Mouse (Mus musculus): ENCODE results near the gene Proca1.
A peak's percentile ranks its signal among the peaks of the same experiment; 100 is the strongest.

Gene Proca1

GRCm38 (mm10) chr11:78215709-78216317 lies 22.6 kb downstream of the Proca1 start:
- DNase-seq (ENCODE audit: low read depth, low spot score) = no peak

- DNase-seq (ENCODE audit: low read depth, low spot score) = no peak
Observed at GRCm38 (mm10) chr11:78223586-78223985, 30.4 kb downstream of the Proca1 start.

- DNase-seq (ENCODE audit: low read depth, low spot score) = no peak
Observed at GRCm38 (mm10) chr11:78231518-78231917, 38.3 kb downstream of the Proca1 start.

- DNase-seq (ENCODE audit: low read depth, low spot score) = no peak
Observed at GRCm38 (mm10) chr11:78240193-78240857, 47.1 kb downstream of the Proca1 start.

- no peak for DNase-seq (ENCODE audit: low read depth, low spot score)
Observed at GRCm38 (mm10) chr11:78245261-78245626, 52.1 kb downstream of the Proca1 start.

- peak; percentile 86 for DNase-seq (ENCODE audit: low read depth, low spot score)
Observed at GRCm38 (mm10) chr11:78245627-78246317, 52.6 kb downstream of the Proca1 start, which contains the start of the genes Sdf2 and Supt6. TSS of gene Sdf2 (plus strand) at chr11:78245746. TSS of gene Supt6 (minus strand) at chr11:78245987.

- DNase-seq (ENCODE audit: low read depth, low spot score) = no peak
Observed at GRCm38 (mm10) chr11:78246318-78247011, 53.3 kb downstream of the Proca1 start.

- DNase-seq (ENCODE audit: low read depth, low spot score) = no peak
Observed at GRCm38 (mm10) chr11:78247012-78247348, 53.8 kb downstream of the Proca1 start.

GRCm38 (mm10) chr11:78247727-78248140 lies 54.5 kb downstream of the Proca1 start:
- DNase-seq (ENCODE audit: low read depth, low spot score) = no peak
